Mouse (Mus musculus) stomach, embryonic 15.5 days (tissue): ENCODE measurements around the gene Naif1. TPM values are rescaled to one million over a fixed set of nuclear protein-coding genes. Genes with fewer than 3 reads are reported as not detected.

Source experiments
- ATAC-seq: fragments of 200-750 bp; cut with Nextera tagmentation; 2 replicates; pipeline ENCODE4 v1.8.0; 2017; ENCODE audit warnings: low read depth, moderate number of reproducible peaks, moderate TSS enrichment; ENCODE audit not compliant: insufficient read depth, low FRiP score
- H3K27ac ChIP-seq: fragments of 300-500 bp; sonication (generic); 2 replicates; pipeline ENCODE4 v1.5.1; 2015; ENCODE audit warnings: mild to moderate bottlenecking, inconsistent platforms
- H3K27me3 ChIP-seq: fragments of 300-500 bp; sonication (generic); replicated peaks from 2 replicates; pipeline ENCODE4 v1.6.1; 2015; ENCODE audit warnings: inconsistent platforms
- H3K36me3 ChIP-seq: fragments of 300-500 bp; sonication (generic); 2 replicates; pipeline ENCODE4 v1.6.1; 2015; ENCODE audit warnings: inconsistent platforms
- H3K4me1 ChIP-seq: fragments of 300-500 bp; sonication (generic); 2 replicates; pipeline ENCODE4 v1.6.1; 2015; ENCODE audit warnings: inconsistent platforms
- H3K4me2 ChIP-seq: fragments of 300-500 bp; sonication (generic); 2 replicates; pipeline ENCODE4 v1.6.1; 2015; ENCODE audit warnings: mild to moderate bottlenecking, inconsistent platforms
- H3K4me3 ChIP-seq: fragments of 300-500 bp; sonication (generic); replicated peaks from 2 replicates; pipeline ENCODE4 v1.5.1; 2015; ENCODE audit warnings: inconsistent platforms
- H3K9ac ChIP-seq: fragments of 300-500 bp; sonication (generic); 2 replicates; pipeline ENCODE4 v1.6.1; 2015; ENCODE audit warnings: inconsistent platforms
- H3K9me3 ChIP-seq: fragments of 300-500 bp; sonication (generic); 2 replicates; pipeline ENCODE4 v1.6.1; 2016; ENCODE audit warnings: inconsistent platforms
- WGBS: fragments of 180-500 bp; shearing (Covaris S2); methylation state at CpG from one replicate; pipeline ENCODE4 v1.1.7; 2015; 5-methylcytosine and 5-hydroxymethylcytosine counted together
- polyA plus RNA-seq: library from polyadenylated mRNA; unstranded; fragments of >200 nt; fragmentation: Nextera tagmentation; extraction: Ambion mirVana; gene quantifications from 2 replicates; pipeline ENCODE4 v1.2.1, GENCODE M21; 2015

Naif1 gene
- polyA plus RNA-seq, 1 experiment from 2014 or later, result 5.1 TPM

DNA sequence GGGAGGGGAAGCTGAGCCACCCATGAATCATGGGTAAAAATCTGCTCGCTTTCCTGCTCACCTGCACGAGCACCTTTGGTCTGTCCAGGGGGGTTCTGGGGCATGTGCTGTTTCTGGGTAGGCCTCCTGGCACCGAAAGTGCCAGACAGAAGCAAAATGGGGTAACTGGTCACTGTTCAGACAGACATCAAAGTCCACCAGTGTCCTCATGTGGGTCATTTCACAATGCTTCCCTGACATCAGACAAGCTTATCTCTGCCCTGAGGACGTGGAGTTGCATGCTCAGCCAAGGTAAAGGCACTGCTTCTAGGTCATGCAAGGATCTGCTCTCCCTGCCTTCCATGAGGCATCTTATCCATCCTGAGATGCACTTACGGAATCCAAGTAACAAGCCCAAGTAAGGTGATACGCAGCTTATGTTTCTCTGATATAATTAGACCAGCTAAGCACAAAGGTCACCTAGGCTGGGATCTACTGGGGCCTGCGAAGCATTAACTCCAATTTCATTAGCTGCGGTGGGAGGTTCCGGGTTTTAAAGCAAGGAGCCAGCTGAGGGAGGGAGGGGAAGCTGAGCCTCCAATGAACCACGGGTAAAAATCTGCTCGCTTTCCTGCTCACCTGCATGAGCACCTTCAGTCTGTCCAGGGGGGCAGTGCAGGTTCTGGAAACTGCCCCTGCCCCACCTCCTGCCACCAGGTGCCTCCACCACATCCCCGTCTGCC, 31.7 kb upstream of the Naif1 start:
- 71% methylated on average over 12 of the region's 12 CpGs for WGBS
- Histone ChIP-seq H3K27ac (no peak overlapping the region), H3K4me3 (no peak overlapping the region), H3K4me2 (no peak overlapping the region), H3K36me3 (peaks cover 58% of the 10 kb centered on the region), H3K27me3 (no peaks in the 10 kb centered on the region), H3K9me3 (no peaks in the 10 kb centered on the region), H3K9ac (no peak overlapping the region), H3K4me1 (peaks cover 12% of the 10 kb centered on the region)
- no peak for ATAC-seq

DNA sequence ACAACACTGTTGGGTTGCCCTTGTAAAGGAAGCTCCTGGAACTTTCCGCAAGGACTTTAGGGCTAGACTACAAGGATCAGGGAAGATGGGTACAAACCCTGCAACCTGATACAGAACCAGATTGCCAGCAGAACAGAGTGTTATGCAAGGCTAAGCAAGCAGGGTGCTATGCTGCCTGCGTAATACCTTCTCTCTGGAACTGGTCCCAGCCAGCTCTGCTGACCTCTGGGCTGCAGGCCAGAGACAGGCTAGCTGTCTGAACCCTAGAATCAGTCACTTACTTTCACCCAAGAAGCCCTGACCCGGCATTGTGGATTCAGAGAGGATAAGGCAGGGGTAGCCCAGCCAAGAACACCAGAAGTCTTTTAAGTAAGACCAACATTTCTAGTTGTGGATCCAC, 30.9 kb upstream of the Naif1 start:
- Histone ChIP-seq H3K9me3 (no peaks in the 10 kb centered on the region), H3K4me1 (peaks cover 19% of the 10 kb centered on the region), H3K4me3 (no peak overlapping the region), H3K27me3 (no peaks in the 10 kb centered on the region), H3K36me3 (peaks cover 55% of the 10 kb centered on the region), H3K27ac (no peak overlapping the region), H3K4me2 (no peak overlapping the region), H3K9ac (no peak overlapping the region)
- 86% methylated on average over 3 of the region's 3 CpGs for WGBS
- no peak for ATAC-seq

DNA sequence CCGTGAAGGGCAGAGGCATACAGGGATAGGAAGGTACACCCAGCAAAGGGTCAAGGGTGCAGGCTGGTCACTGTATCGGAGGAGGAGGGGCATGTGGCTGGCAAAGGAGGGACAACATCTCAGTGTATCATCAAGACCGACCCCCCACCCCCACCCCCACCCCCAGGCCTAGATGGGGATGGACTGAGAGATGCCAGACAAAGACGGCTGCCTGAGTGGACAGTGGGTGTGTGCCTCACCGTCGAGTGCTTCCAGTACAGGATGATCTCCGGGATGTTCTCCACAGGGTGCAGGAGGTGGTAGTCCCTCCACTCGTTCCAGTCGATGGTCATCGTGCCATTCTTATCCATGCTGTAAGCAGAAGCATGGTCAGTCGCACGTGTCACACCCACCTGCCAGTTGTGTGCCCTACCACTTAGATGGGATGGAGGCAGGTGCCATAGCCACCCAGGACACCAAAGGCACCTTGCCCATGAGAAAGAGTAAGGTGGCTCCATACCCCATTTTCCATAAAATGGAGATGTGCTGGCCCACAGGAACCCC, 30.1 kb upstream of the Naif1 start:
- H3K4me2 ChIP-seq, result no peak overlapping the region
- no peaks in the 10 kb centered on the region for H3K27me3 ChIP-seq
- H3K27ac ChIP-seq, result no peak overlapping the region
- WGBS, result 87% methylated on average over 12 of the region's 12 CpGs
- H3K36me3 ChIP-seq, result peaks cover 55% of the 10 kb centered on the region
- H3K9me3 ChIP-seq, result no peaks in the 10 kb centered on the region
- no peak overlapping the region for H3K9ac ChIP-seq
- H3K4me3 ChIP-seq, result no peak overlapping the region
- no peak for ATAC-seq
- peaks cover 27% of the 10 kb centered on the region for H3K4me1 ChIP-seq

DNA sequence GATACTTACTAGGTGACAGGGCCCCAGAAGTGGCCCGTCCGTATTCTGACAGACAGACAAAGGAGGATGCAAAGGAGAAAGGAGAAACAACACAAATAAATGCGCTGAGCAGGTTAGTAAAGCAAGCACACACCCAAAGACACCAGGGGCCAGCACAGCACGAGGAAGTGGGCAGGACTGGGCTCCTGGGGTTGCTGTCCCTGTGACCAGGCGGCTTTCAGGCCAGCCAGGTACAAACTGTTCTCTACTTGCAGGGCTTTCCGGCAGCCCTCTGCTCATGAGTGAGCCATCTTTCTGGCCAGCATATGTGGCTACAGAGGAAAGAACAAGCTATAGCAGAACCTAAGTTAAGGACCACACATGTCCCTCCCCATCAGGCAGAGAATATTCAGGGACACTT, 29.6 kb upstream of the Naif1 start:
- 83% methylated on average over 6 of the region's 6 CpGs for WGBS

DNA sequence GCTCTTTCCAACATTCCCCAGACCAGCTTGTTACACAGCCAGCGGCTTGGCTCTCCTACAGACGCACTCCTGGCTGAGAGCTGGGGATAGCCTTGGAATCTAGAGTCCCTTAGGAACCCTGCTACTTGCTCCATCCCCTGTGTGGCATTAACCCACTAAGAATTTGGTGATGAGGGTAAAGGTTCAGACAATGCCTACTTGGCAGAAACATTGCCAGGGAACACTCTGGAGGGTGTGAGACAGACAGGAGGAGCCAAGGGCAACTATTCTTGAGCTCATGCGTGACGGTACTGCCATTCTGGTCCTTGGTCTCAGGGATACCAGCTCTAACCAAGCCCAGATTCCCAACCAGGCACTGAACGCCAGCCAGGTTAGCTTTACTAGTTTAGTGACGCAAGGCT, 28.4 kb upstream of the Naif1 start:
- Histone ChIP-seq H3K9me3 (no peaks in the 10 kb centered on the region), H3K9ac (no peak overlapping the region), H3K27ac (no peak overlapping the region), H3K4me1 (peaks cover 31% of the 10 kb centered on the region), H3K27me3 (no peaks in the 10 kb centered on the region), H3K36me3 (peaks cover 40% of the 10 kb centered on the region), H3K4me2 (no peak overlapping the region), H3K4me3 (no peak overlapping the region)
- ATAC-seq, result no peak
- WGBS, result 95% methylated on average over 6 of the region's 6 CpGs

More for the DNA sequence above, 29.6 kb upstream of the Naif1 start:
- Histone ChIP-seq H3K9me3 (no peaks in the 10 kb centered on the region), H3K9ac (no peak overlapping the region), H3K4me2 (no peak overlapping the region), H3K36me3 (peaks cover 50% of the 10 kb centered on the region), H3K27ac (no peak overlapping the region), H3K4me3 (no peak overlapping the region), H3K4me1 (peaks cover 31% of the 10 kb centered on the region), H3K27me3 (no peaks in the 10 kb centered on the region)
- ATAC-seq, result no peak

DNA sequence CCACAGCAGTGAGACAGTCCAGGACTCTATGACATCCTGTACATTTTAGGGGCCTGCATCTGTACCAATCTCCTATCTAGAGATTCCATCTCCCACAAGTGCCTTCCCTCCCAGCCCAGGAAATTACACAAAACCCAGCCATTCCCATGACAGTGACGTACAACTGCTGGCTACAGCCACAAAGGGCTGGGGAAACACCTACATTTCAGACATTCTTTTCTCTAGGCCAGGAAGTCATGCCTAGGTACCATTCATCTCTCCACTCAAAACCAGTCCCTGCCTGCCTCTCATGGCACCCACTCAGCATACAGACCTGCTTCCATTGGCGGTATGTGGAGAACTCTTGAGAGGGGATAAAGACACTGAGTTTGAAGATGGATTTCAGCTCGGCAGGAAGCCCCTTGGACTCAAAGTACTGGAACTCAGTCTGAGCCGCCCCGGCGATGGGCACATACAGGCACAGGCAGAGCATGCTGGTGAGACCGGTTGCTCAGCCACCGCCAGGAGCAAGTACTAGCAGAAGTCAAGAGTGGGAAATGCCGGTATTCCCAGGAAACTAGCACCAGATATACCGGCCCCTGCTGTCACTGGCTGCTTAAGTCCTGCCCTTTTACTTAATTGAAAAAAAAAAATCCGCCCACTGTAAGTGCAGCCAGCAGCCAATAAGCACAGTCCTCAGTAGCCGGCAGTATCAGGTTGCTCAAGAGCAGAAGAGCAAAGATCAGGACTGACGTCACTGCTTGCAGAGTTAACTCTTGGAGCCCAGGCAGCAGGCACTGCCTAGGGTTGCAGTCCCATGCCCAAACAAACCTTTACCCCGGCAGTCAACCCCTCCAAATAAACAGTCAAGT, 26.6 kb upstream of the Naif1 start:
- Histone ChIP-seq H3K27ac (peak overlapping the region; percentile 93), H3K9ac (no peak overlapping the region), H3K4me3 (peak overlapping the region; percentile 43), H3K27me3 (no peaks in the 10 kb centered on the region), H3K36me3 (peaks cover 22% of the 10 kb centered on the region), H3K4me2 (peak overlapping the region; percentile 80), H3K4me1 (peaks cover 45% of the 10 kb centered on the region), H3K9me3 (no peaks in the 10 kb centered on the region)
- WGBS, result 2% methylated on average over 14 of the region's 14 CpGs
- peak; percentile 85 for ATAC-seq

DNA sequence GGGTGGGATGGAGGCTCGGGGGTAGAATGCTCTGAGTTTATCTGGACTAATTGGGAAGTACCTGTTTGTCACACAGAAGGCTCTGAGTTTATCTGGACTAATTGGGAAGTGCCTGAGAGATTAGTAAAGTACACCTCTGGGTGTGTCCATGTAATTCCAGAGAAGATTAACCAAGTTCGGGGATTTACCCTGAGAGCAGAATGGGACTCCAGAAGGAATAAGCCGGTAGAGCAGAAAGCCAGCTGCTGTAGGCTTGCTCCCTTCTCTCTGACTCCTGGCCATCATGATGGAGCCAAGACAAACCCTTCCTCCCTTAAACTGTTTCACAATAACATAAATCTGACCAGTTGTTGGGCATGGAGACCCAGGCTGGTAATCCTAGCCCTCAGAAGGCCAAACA, 25.5 kb upstream of the Naif1 start:
- Histone ChIP-seq H3K4me1 (peaks cover 56% of the 10 kb centered on the region), H3K9me3 (no peaks in the 10 kb centered on the region), H3K9ac (no peak overlapping the region), H3K4me2 (0 out of 2 replicates have a peak overlapping the region, but pooled peaks have one; percentile 2), H3K4me3 (no peak overlapping the region), H3K27me3 (no peaks in the 10 kb centered on the region), H3K27ac (peak overlapping the region; percentile 93), H3K36me3 (peaks cover 15% of the 10 kb centered on the region; the same call in 1 of the 2 replicates)
- 32% methylated on average over 3 of the region's 3 CpGs for WGBS
- no peak for ATAC-seq

DNA sequence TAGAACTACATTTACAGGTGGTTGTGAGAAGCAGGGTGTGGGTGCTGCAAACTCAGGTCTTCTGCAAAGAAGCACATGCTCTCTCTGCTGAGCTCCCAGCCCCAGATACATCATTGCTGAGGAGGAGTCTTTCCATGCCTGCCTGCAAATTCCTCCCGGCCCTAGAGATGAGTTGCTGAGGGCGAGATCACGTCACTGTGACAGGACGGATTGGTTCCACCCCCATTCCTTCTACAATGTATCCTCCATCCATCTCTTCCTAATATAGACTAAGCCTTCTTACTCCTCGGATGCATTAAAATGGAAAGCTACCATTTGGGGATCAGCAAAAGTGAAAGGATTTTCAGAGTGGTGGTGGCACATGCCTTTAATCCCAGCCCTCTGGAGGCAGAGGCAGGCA, 24.7 kb upstream of the Naif1 start:
- peaks cover 64% of the 10 kb centered on the region for H3K4me1 ChIP-seq
- H3K27ac ChIP-seq, result peak overlapping the region; percentile 93; the same call in 1 of the 2 replicates
- no peak for ATAC-seq
- H3K4me3 ChIP-seq, result no peak overlapping the region
- no peak overlapping the region for H3K4me2 ChIP-seq
- H3K9ac ChIP-seq, result no peak overlapping the region
- H3K27me3 ChIP-seq, result no peaks in the 10 kb centered on the region
- no peaks in the 10 kb centered on the region for H3K9me3 ChIP-seq
- WGBS, result 47% methylated on average over 5 of the region's 5 CpGs
- H3K36me3 ChIP-seq, result peaks cover 7% of the 10 kb centered on the region; the same call in 1 of the 2 replicates

DNA sequence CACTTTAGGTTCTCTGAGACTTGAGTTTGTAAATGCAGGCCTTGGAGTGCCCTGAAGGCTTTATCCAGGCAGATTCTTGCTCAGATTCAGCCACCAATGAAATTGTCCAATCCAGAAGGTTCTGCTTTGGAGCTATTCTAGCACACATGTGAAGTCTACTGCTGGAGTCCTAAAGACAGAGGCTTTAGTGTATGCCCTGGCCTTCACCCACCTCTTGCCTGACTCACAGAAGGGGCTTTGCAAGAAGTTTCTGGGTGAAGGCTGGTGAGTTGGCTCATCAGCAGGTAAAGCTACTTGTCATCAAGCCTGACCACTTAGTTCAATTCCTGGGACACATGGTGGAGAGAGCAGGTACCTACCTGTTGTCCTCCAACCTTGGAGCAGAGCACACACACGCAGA, 24.1 kb upstream of the Naif1 start:
- H3K27me3 ChIP-seq, result no peaks in the 10 kb centered on the region
- no peak overlapping the region for H3K9ac ChIP-seq
- H3K27ac ChIP-seq, result peak overlapping the region; percentile 62; the same call in 1 of the 2 replicates
- peaks cover 66% of the 10 kb centered on the region for H3K4me1 ChIP-seq
- WGBS, result 90% methylated on average over 1 of the region's 1 CpGs
- ATAC-seq, result no peak
- H3K9me3 ChIP-seq, result no peaks in the 10 kb centered on the region
- no peak overlapping the region for H3K4me2 ChIP-seq
- H3K4me3 ChIP-seq, result no peak overlapping the region
- H3K36me3 ChIP-seq, result peaks cover 1% of the 10 kb centered on the region; the same call in 1 of the 2 replicates

DNA sequence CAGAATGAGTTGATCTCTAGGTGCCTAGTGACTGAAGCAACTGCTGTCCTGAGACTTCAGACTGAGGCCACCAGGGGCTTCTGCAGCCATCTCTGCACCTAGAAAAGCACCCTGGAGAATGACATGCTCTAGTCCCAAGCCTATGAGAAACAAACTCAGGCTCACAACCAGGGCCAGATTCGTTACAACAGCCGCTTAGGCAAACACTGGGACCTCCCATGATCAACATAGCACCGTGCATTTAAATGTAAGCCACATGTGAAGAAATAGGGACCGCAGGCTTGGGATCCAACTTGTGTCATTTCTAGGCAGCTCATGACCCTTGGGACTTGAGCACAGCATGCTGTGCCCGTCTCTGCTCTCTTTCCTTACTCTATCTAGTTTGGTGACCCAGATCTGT, 22.5 kb upstream of the Naif1 start:
- H3K4me3 ChIP-seq, result no peak overlapping the region
- 0 out of 2 replicates have a peak overlapping the region, but pooled peaks have one; percentile 40 for H3K4me2 ChIP-seq
- ATAC-seq, result no peak
- no peaks in the 10 kb centered on the region for H3K27me3 ChIP-seq
- no peaks in the 10 kb centered on the region for H3K36me3 ChIP-seq
- WGBS, result 69% methylated on average over 5 of the region's 5 CpGs
- H3K9me3 ChIP-seq, result no peaks in the 10 kb centered on the region
- H3K27ac ChIP-seq, result peak overlapping the region; percentile 83
- no peak overlapping the region for H3K9ac ChIP-seq
- peaks cover 62% of the 10 kb centered on the region for H3K4me1 ChIP-seq

DNA sequence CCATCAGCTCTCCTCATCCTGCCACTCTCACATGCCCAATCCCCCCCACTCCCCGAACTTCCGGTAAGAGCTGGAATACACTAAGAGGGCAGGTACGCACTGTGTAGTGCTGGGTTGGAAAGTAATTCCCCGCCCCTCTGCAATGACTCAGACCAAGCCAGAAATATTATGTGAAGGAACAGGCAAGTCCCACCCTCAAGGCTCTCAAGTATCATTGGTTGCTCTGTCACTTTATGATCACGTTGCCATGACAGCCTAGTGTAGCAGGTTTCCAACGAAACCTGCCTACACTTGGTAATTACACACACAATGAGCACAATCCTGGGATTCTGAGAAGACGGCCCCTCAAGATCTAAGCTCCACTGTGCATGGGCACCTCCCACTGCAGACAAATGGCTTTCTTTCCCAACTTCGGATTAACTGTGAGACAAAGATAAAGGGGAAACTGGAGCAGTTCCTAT, 22.0 kb upstream of the Naif1 start:
- H3K4me1 ChIP-seq, result peaks cover 57% of the 10 kb centered on the region
- H3K36me3 ChIP-seq, result no peaks in the 10 kb centered on the region
- 40% methylated on average over 8 of the region's 8 CpGs for WGBS
- peak; percentile 76 for ATAC-seq
- H3K9me3 ChIP-seq, result no peaks in the 10 kb centered on the region
- H3K4me3 ChIP-seq, result peak overlapping the region; percentile 8; the same call in 1 of the 2 replicates
- H3K27me3 ChIP-seq, result no peaks in the 10 kb centered on the region
- peak overlapping the region; percentile 40 for H3K4me2 ChIP-seq
- peak overlapping the region; percentile 83 for H3K27ac ChIP-seq
- no peak overlapping the region for H3K9ac ChIP-seq
